Mouse (Mus musculus) thymus, adult 2 months (tissue): ENCODE measurements around the gene Ssh3.

Experiments
- CTCF ChIP-seq: fragments of 200-500 bp; IDR thresholded peaks from 2 replicates; pipeline ENCODE4 v1.5.1; 2012; ENCODE audit warnings: mild to moderate bottlenecking, control low read depth, low read length, moderate library complexity, borderline replicate concordance; ENCODE audit not compliant: control insufficient read depth, poor library complexity, insufficient read depth; ENCODE audit errors: extremely low read depth
- POLR2A ChIP-seq: fragments of 200-500 bp; IDR thresholded peaks from 2 replicates; pipeline ENCODE4 v1.6.1; 2012; ENCODE audit warnings: mild to moderate bottlenecking, low read length, control low read depth, moderate library complexity; ENCODE audit not compliant: control insufficient read depth, poor library complexity, insufficient read depth; ENCODE audit errors: extremely low read depth

DNA sequence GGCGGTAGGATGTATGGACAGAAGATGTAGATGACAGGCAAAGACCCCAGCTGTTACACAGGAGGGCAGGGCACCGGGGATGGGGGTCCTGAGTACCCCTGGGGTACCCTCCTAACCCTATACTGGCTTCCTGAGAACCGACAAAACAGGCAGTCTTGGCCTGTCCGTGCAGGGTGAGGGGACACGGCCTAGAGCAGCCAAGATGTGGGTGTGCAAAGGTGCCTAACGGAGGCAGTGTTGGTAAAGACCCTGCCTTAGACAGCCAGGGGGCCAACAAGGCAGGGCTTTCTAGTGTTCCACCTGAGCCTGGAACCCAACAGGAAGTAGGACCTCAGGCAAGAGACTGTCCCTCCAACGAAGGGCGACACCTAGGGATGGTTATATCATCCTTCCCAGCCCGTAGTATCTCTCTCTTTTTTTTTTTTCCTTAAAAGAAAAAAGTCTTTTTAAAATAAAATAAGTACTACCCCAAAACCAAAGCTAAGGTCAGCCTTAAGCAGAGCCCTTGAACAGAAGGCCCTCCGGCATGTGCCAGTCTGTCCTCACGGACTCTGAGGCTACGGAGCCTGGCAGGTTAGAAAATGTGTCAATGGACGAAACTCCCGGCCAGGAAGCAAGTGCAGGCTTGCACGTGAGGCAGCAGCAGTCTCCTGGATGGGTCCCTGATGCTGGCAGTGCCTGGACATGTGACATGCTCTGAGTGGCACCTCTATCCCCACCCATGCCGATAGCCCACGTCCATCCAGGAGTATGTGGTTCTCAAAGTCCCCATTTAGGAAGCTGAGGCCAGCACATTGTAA is 29.5 kb upstream of the Ssh3 start:
- TF ChIP-seq CTCF (no peak), POLR2A (no peak)
